Mouse (Mus musculus) testis, adult 2 months (tissue): ENCODE data around the gene Trim72. TPM values are rescaled to one million over a fixed set of nuclear protein-coding genes. Genes with fewer than 3 reads are reported as not detected.

Source experiments
- H3K27ac ChIP-seq: fragments of 200-500 bp; 2 replicates; pipeline ENCODE4 v1.5.1; 2012; ENCODE audit warnings: low read depth, low read length; ENCODE audit not compliant: control insufficient read depth, insufficient read depth
- H3K27me3 ChIP-seq: fragments of 200-500 bp; 2 replicates; pipeline ENCODE4 v1.6.1; 2012; ENCODE audit warnings: mild to moderate bottlenecking, low read length, moderate library complexity; ENCODE audit not compliant: control insufficient read depth, insufficient read depth
- H3K36me3 ChIP-seq: fragments of 200-500 bp; 2 replicates; pipeline ENCODE4 v1.6.1; 2012; ENCODE audit warnings: mild to moderate bottlenecking, low read length; ENCODE audit not compliant: control insufficient read depth, insufficient read depth
- H3K4me1 ChIP-seq: fragments of 200-500 bp; 2 replicates; pipeline ENCODE4 v1.6.1; 2012; ENCODE audit warnings: low read length; ENCODE audit not compliant: control insufficient read depth, insufficient read depth
- H3K4me3 ChIP-seq: fragments of 200-500 bp; 2 replicates; pipeline ENCODE4 v1.5.1; 2012; ENCODE audit warnings: low read depth, mild to moderate bottlenecking, low read length, moderate library complexity, mixed read lengths; ENCODE audit not compliant: control insufficient read depth
- CTCF ChIP-seq: fragments of 200-500 bp; IDR thresholded peaks from 2 replicates; pipeline ENCODE4 v1.5.1; 2012; ENCODE audit warnings: low read depth, mild to moderate bottlenecking, inconsistent platforms, low read length, moderate library complexity; ENCODE audit not compliant: control insufficient read depth, insufficient read depth, insufficient replicate concordance
- POLR2A ChIP-seq: fragments of 200-500 bp; IDR thresholded peaks from 2 replicates; pipeline ENCODE4 v1.6.1; 2012; ENCODE audit warnings: low read depth, mild to moderate bottlenecking, inconsistent platforms, low read length, moderate library complexity; ENCODE audit not compliant: control insufficient read depth
- polyA plus RNA-seq: library from polyadenylated mRNA; depleted of rRNA; stranded (reverse); fragments of >200 nt; gene quantifications from 2 replicates; pipeline ENCODE4 v1.2.3, GENCODE M21; 2012

The Trim72 gene
- polyA plus RNA-seq, 1 experiment, result 0.32 TPM

DNA sequence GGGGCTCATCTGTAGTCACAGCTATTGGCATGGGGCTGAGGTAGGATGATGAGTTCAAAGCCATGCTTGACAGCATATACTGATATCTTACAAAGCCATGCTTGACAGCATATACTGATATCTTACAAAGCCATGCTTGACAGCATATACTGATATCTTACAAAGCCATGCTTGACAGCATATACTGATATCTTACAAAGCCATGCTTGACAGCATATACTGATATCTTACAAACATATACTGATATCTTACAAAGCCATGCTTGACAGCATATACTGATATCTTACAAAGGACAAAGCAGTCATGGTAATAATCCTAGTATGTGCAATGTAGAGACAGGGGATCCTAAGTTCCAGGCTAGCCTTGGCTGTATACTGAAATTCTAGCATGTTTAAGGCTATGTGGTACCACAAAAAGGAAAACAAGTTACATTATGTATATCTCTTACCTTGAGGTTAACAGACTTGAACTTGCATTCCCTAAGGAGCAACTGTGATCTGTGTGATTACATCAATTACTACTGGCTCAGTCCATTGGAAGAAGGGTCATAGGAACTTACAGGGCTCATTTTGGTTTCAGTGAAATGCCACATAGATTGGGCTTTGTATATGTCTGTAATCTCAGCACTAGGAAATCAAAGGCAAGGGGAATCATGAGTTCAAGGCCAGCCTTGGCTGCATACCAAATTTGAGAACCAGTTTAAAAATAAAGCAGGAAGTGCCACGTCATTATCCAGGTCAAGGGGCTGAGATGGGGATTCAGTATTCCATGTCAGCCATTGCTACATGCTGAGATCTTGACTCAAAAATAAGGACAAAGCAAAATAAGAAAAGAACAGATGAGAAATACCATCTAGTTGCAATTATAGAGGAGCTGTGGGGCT lies 3.4 kb upstream of the Trim72 start:
- no peak overlapping the region for H3K4me3 ChIP-seq
- no peaks in the 10 kb centered on the region for H3K36me3 ChIP-seq
- no peak for TF ChIP-seq CTCF
- no peak for TF ChIP-seq POLR2A
- H3K4me1 ChIP-seq, result peaks cover 3% of the 10 kb centered on the region
- no peaks in the 10 kb centered on the region for H3K27me3 ChIP-seq
- no peak overlapping the region for H3K27ac ChIP-seq

DNA sequence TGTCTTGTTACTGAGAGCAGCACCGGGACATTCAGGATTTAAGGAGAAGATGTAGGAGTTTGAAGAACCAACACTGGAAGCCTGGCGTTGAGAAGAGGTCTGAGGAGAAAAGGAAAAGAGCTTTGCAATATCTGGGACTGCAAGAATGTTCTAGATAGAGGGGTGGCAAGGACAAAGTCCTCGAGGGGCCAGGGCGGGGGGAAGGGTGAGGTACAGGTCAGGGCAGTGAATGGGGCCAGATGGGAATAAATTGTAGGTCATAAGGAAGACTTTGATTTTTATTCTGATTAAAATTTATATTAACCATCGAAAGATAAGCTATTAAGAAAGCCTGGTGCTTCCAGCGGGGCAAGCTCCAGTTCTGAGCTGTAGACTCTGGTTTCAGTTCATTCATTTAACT lies 651 bp upstream of the Trim72 start:
- no peaks in the 10 kb centered on the region for H3K27me3 ChIP-seq
- H3K36me3 ChIP-seq, result no peaks in the 10 kb centered on the region
- no peak overlapping the region for H3K4me3 ChIP-seq
- TF ChIP-seq POLR2A (no peak), CTCF (no peak)
- no peak overlapping the region for H3K27ac ChIP-seq
- H3K4me1 ChIP-seq, result peaks cover 3% of the 10 kb centered on the region

DNA sequence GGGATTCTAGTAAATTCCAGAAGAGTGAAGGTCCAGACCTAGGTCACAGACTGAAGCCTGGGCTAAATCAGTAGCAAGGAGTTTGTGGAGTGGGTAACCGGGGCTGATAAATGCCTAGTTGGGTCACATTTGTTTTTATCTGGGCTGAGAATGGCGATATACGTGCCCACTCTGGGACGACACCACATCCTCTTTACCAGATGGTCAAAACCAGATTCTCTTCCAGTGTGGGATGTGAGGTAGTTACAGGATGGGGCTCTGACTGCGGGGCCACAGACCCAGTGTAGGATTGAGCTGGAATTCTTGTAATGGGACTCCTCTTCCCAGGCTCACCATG lies 369 bp downstream of the Trim72 start:
- H3K4me3 ChIP-seq, result no peak overlapping the region
- no peak for TF ChIP-seq CTCF
- no peak overlapping the region for H3K27ac ChIP-seq

DNA sequence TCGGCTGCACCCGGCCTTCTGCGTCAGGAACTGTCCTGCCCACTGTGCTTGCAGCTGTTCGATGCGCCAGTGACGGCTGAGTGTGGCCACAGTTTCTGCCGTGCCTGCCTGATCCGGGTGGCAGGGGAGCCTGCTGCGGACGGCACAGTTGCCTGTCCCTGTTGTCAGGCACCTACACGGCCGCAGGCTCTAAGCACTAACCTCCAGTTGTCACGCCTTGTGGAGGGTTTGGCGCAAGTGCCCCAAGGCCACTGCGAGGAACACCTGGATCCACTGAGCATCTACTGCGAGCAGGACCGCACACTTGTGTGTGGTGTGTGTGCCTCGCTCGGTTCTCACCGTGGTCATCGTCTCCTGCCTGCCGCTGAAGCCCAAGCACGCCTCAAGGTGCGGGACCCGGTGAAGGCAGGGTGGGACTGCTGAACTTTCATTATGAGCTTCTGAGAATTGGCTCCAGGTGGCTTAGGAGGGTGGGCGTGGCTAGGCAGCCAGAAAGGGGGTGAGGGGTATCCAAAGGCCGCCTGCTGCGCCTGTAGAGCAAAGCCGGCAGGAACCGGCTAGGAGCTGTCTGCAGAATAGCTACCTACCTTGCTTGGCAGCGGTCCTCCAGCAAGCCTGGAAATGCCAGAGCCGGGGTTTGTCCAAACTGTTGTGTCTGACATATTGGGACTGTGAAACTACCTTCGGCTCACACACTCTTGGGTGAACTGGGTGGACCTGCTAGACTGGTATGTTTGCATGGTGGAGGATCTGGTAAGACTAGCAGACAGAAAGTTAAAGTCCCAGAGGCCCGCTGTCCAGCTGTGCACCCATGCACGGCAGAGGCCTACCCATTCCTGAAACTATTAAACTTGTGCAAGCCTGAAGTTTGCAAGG lies 976 bp downstream of the Trim72 start:
- TF ChIP-seq CTCF (no peak), POLR2A (no peak)
- no peaks in the 10 kb centered on the region for H3K36me3 ChIP-seq
- H3K4me1 ChIP-seq, result peaks cover 5% of the 10 kb centered on the region
- H3K4me3 ChIP-seq, result no peak overlapping the region
- H3K27ac ChIP-seq, result no peak overlapping the region
- no peaks in the 10 kb centered on the region for H3K27me3 ChIP-seq

More for the DNA sequence above, 369 bp downstream of the Trim72 start:
- H3K36me3 ChIP-seq, result no peaks in the 10 kb centered on the region
- H3K27me3 ChIP-seq, result no peaks in the 10 kb centered on the region
- H3K4me1 ChIP-seq, result peaks cover 3% of the 10 kb centered on the region

DNA sequence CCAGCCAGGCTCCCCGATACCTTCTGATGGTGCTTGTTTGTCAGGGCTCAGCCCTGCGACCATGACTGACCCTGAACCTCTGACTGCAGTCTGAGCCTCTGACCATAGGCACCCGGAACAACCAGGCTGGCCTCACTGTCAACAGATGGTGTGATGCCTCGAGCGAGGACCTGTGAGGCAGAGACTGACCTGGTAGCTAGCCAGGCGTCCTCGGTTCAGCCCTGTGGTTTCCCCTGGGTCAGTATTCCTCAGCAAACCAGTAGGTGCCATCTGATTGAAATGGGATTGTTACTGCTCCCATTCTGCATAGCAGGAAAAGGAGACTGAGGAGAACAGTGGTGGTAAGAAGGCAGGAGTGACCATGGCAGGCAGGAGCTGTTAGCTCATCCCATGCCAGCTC lies 2.4 kb downstream of the Trim72 start:
- no peak overlapping the region for H3K27ac ChIP-seq
- TF ChIP-seq POLR2A (no peak), CTCF (no peak)
- no peaks in the 10 kb centered on the region for H3K36me3 ChIP-seq
- no peaks in the 10 kb centered on the region for H3K27me3 ChIP-seq
- H3K4me1 ChIP-seq, result peaks cover 12% of the 10 kb centered on the region
- H3K4me3 ChIP-seq, result no peak overlapping the region

DNA sequence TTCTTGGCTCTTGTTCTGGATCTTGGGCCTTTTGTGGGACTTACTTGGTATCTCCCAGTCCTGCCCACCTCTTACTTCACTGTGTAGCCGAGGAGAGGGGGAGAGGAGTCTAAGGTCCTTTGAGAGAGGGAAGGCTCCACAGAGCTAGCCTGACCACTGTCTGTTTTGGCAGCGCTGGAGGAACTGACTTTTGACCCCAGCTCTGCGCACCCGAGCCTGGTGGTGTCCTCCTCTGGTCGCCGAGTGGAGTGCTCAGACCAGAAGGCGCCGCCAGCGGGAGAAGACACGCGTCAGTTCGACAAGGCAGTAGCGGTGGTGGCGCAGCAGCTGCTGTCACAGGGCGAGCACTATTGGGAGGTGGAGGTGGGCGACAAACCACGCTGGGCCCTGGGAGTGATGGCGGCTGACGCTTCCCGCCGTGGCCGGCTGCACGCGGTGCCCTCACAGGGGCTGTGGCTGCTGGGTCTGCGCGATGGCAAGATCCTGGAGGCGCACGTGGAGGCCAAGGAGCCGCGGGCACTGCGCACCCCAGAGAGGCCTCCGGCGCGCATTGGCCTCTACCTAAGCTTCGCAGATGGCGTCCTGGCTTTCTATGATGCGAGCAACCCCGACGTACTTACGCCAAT lies 6.1 kb downstream of the Trim72 start:
- no peaks in the 10 kb centered on the region for H3K36me3 ChIP-seq
- H3K27ac ChIP-seq, result no peak overlapping the region
- no peak for TF ChIP-seq POLR2A
- no peak for TF ChIP-seq CTCF
- no peaks in the 10 kb centered on the region for H3K27me3 ChIP-seq
- peaks cover 8% of the 10 kb centered on the region for H3K4me1 ChIP-seq
- peak overlapping the region; percentile 65 for H3K4me3 ChIP-seq
